ENCODE assay signal across 8 mouse cellular contexts in genomic region chr13:96670019-96670405, GRCm38 (mm10). TPM values are rescaled to one million over a fixed set of nuclear protein-coding genes. Genes with fewer than 3 reads are reported as not detected.
DNase-seq lines count a peak whose midpoint lies in the region; ATAC-seq lines count a peak whose summit lies in the region.

No protein-coding gene starts in this region.

- peak overlapping the region; percentile 85 for H3K9ac ChIP-seq in embryonic facial prominence, embryonic 15.5 days
- H3K9ac ChIP-seq in liver, embryonic 11.5 days (ENCODE audit: low read depth, low read length) = peak overlapping the region; percentile 98

- H3K27ac ChIP-seq in heart, embryonic 10.5 days = peak overlapping the region; percentile 100
- peak overlapping the region; percentile 93 for H3K27ac ChIP-seq in embryonic facial prominence, embryonic 15.5 days (replicated peaks)
- peak overlapping the region; percentile 93 for H3K27ac ChIP-seq in liver, embryonic 11.5 days (ENCODE audit: low read depth, low read length)

- ATAC-seq in embryonic facial prominence, embryonic 15.5 days (ENCODE audit: insufficient number of reproducible peaks, low FRiP score, low TSS enrichment, low read depth) = no peak
- no peak for ATAC-seq in liver, embryonic 11.5 days (replicated peaks; ENCODE audit: low FRiP score)

- no peaks in the 10 kb centered on the region for H3K9me3 ChIP-seq in heart, embryonic 10.5 days
- no peaks in the 10 kb centered on the region for H3K9me3 ChIP-seq in embryonic facial prominence, embryonic 15.5 days (replicated peaks)
- H3K9me3 ChIP-seq in liver, embryonic 11.5 days (ENCODE audit: control insufficient read depth, low read length) = no peaks in the 10 kb centered on the region

- 6% methylated on average over 13 of the region's 13 CpGs for WGBS in heart, embryonic 10.5 days
- WGBS in embryonic facial prominence, embryonic 15.5 days = 2% methylated on average over 13 of the region's 13 CpGs
- WGBS in liver, embryonic 11.5 days = 4% methylated on average over 13 of the region's 13 CpGs

- no peaks in the 10 kb centered on the region for H3K27me3 ChIP-seq in heart, embryonic 10.5 days (ENCODE audit: insufficient read depth, poor library complexity, severe bottlenecking)
- no peaks in the 10 kb centered on the region for H3K27me3 ChIP-seq in embryonic facial prominence, embryonic 15.5 days
- no peaks in the 10 kb centered on the region for H3K27me3 ChIP-seq in liver, embryonic 11.5 days (replicated peaks; ENCODE audit: control insufficient read depth, insufficient read depth, low read length)

- DNase-seq in heart, embryonic 10.5 days (ENCODE audit: low spot score) = no peak
- no peak for DNase-seq in heart, adult 9 months (ENCODE audit: low spot score in 2 of 2)
- peak; percentile 49 for DNase-seq in 416B (ENCODE audit: low read depth)
- DNase-seq in liver, embryonic 11.5 days (ENCODE audit: low spot score) = no peak
- no peak for DNase-seq in yolk sac, embryonic 10.5 days (ENCODE audit: low spot score)
- DNase-seq in layer of hippocampus, postnatal 36 days = no peak
- DNase-seq in MN1 (ENCODE audit: low spot score) = no peak

- H3K4me1 ChIP-seq in heart, embryonic 10.5 days = peaks cover 18% of the 10 kb centered on the region
- H3K4me1 ChIP-seq in embryonic facial prominence, embryonic 15.5 days = peaks cover 22% of the 10 kb centered on the region; the same call in 1 of the 2 replicates
- peaks cover 21% of the 10 kb centered on the region for H3K4me1 ChIP-seq in liver, embryonic 11.5 days (replicated peaks; ENCODE audit: control insufficient read depth, insufficient read depth, low read length)

- peak overlapping the region; percentile 90 for H3K4me3 ChIP-seq in heart, embryonic 10.5 days
- H3K4me3 ChIP-seq in embryonic facial prominence, embryonic 15.5 days (replicated peaks) = peak overlapping the region; percentile 98
- peak overlapping the region; percentile 99 for H3K4me3 ChIP-seq in liver, embryonic 11.5 days (ENCODE audit: low read depth, low read length)

- H3K4me2 ChIP-seq in embryonic facial prominence, embryonic 15.5 days (replicated peaks) = peak overlapping the region; percentile 60
- H3K4me2 ChIP-seq in liver, embryonic 11.5 days = peak overlapping the region; percentile 65

- H3K36me3 ChIP-seq in heart, embryonic 10.5 days = peaks cover 18% of the 10 kb centered on the region
- peaks cover 18% of the 10 kb centered on the region for H3K36me3 ChIP-seq in embryonic facial prominence, embryonic 15.5 days
- H3K36me3 ChIP-seq in liver, embryonic 11.5 days (ENCODE audit: control insufficient read depth, insufficient read depth, low read length) = peaks cover 15% of the 10 kb centered on the region

RNA-seq across cellular contexts. Expression of gene Hmgcr, which starts 0.7 kb away (rescaled TPM):
- polyA plus RNA-seq in heart, embryonic 10.5 days (2016; fragmentation: Nextera tagmentation; extraction: Ambion mirVana) = 72.0 and 75.7 TPM in 2 replicates
- 52.9 and 55.6 TPM in 2 replicates for polyA plus RNA-seq in embryonic facial prominence, embryonic 15.5 days (2015; fragmentation: Nextera tagmentation; extraction: Ambion mirVana)
- polyA plus RNA-seq in liver, embryonic 11.5 days (2014; fragmentation: Nextera tagmentation; extraction: Ambion mirVana) = 94.7 and 112 TPM in 2 replicates
- 100 to 1,000 TPM; 105 to 120 TPM for total RNA-seq in layer of hippocampus, postnatal 36 days (2021)
